Mouse (Mus musculus) mature B cell (primary cell): ENCODE results near the gene Vhl.
"Not testable (repeated sequence)": the region's sequence is repeated elsewhere in the genome, so short reads cannot be mapped to it uniquely, and the experiment has no call there.

ENCODE experiments used
- in situ Hi-C: fragments of 300-500 bp; cut with MboI; formaldehyde crosslinking; loops from 2 replicates; pipeline ENCODE4 v1.14.3; 2019

Gene Vhl

DNA sequence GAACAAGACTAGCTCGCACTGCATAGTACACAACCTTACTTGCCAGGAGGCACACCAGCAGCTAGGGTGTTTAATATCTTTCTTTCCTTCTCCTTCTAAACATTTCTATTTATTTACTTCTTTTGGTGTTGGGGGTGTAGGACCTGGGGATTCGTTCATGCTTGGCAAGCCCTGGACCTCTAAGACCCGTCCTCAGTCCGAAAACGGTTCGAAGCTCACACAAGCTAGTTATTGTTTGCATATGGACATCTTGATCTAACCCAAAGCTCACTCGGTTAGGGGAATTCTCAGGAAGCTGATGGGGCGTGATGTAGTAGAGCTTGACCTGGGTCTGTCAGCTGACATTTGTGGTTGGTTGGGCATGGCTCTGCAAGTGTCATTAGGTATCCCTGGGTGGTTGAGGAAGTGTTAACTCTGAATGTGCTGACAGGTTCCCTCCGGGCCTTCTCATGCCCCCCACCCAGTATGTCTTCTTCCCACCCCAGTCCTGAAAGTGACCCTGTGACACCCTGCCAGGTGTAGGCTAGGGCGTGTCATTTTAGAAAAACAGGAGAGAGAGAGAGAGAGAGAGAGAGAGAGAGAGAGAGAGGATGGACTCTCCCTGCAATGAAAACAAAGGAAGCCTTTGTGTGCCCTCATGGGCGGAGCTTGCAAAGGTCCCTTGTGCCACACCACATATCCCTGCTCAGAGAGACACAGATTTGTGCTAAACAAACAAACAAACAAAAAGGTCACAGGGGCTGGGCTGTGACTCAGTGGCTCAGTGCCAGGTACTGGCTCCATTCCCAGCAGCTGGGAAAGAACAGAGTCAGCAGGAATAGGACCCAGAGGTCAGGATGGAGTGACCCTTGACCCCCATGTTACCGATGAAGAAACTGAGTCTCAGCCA, 37.8 kb downstream of the Vhl start:
- in situ Hi-C loops = no loop called here

- in situ Hi-C loops = no loop called here
These were observed 39.4 kb downstream of the Vhl start for GRCm38 (mm10) chr6:113662964-113663700.

DNA sequence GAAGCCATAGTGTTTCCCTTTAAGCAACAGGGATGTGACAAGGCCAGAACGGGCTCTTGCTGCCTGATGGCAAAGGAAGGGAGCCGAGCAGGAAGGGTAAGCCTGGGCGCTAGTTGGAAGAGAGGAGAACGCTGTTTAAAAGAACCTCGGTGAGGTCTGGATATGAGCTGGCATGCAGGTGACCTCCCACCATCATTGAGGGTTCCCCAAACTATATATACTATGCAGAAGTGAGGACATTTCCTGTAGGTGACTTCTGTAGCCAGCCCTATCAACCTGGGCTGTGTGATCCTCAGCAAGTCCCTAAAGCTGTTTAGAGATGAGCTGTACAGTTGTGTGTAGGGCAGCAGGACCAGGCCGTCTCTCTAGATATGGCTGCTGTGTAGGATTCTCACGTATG, 40.5 kb downstream of the Vhl start:
- in situ Hi-C loops = no loop called here

- in situ Hi-C loops = no loop called here
These were observed 43.9 kb downstream of the Vhl start for GRCm38 (mm10) chr6:113667611-113668122.

DNA sequence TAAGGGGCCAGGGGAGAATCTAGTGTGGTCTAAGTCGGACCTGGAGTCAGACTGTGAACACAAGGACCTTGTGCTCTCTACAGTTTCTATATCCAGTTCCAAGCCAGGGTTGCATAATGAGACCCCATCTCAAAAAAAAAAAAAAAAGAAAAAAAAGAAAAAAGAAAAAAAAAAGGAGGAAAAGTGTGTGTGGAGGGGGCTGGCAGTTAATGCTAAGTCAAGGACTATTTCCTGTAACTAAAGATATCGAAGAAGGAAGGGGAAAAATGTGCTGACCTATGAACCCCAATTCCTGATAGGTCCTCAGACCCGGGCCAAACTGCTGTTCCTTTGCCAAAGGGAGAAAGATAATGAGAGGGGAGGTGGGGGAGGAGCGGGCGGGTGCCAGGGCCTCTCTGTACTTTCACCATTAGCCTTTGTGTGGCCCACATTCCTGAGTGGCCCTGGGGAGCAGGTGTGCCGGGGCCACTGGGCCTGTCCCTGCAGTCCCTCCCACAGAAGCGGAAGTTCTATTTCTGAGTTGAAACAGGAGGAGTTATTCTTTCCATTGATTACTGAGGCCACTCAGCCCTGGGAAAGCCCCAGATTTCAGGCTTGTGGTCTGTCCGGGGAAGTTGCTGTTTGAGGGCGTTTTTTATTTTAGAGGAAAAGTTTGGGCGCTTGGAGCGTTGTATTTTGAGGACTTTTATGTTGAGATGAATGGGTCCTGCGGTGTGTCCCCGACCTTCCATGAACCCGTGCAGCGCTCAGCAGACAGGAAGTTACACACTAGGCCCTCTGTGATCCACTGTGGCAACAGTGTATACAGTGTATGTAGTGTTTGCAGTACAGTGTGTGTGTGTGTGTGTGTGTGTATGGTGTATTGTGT, 44.8 kb downstream of the Vhl start:
- in situ Hi-C loops = no loop called here

DNA sequence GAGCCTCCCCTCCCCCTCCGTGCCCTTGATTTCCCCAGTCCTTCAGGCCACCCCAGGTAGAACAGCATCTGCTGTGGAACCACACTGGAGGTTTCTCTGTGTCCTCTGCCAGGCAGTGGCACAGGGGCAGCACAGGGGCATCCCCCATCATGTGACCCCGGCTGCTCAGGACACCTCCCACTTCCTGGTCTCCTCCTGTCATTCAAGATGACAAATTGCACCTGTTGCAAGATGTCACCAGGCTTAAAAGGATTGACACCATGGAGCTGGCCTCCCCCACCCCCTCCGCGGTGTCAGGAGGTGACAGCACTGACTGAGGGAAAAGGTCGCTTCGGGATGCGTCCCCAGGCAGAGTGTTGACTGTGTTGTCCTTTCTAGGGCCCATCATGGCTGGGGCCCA, 46.1 kb downstream of the Vhl start:
- in situ Hi-C loops = no loop called here

DNA sequence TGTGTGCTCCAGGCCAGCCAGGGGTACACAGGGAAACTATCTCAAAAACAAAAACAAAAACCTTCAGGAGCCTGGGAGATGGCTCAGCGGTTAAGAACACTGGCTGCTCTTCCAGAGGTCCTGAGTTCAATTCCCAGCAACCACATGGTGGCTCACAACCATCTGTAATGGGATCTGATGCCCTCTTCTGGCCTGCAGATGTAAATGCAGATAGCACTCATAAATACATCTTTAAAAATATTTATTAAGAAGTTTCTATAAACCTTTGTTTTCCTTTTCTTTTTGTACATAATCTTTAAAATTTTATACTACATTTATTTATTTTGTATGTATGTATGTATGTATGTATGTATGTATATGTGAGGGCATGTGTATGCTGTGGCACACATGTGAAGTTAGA, 48.3 kb downstream of the Vhl start:
- in situ Hi-C loops = not testable (repeated sequence)

DNA sequence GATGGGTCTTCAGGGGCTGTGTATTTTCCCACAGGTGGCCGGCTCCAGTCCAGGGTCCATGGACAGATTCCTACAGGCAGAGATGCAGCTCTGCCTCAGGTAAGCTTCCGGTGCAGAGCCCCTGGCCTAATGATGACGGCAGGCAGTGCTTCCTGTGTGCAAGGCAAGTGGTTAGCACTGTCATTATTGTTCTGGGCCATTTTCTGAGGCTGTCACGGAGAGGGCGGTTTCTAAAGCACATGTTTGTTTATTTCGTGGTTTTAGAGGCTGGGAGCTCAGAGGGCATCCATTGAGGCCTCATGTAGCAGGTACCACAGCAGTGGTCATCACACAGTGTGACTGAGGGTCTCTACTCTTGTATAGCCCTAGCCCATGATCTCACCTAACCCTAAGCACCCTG, 49.2 kb downstream of the Vhl start:
- in situ Hi-C loops = no loop called here

DNA sequence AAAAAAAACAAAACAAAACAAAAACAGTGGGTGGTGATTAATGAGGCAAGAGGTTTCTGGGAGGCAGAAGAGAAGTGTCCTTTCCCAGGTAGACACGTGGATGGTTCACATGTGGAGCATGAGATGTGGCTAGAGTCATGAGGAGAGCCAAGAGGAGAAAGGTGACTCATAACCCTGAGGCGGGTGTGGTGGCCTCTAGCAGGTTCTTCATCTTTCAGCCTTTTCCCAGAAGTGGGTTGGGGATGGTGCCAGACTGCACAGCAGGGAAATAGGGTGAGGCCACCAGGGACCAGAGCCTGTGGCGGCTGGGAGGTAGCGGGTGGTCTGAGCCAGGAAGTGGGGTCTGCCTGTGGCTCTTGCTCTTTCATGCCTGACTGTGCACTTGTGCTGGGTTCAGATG, 51.5 kb downstream of the Vhl start:
- in situ Hi-C loops = loop anchor here (5.0 kb wide), 1 partner anchor 38 kb away; the partner anchor contains the start of gene Irak2

DNA sequence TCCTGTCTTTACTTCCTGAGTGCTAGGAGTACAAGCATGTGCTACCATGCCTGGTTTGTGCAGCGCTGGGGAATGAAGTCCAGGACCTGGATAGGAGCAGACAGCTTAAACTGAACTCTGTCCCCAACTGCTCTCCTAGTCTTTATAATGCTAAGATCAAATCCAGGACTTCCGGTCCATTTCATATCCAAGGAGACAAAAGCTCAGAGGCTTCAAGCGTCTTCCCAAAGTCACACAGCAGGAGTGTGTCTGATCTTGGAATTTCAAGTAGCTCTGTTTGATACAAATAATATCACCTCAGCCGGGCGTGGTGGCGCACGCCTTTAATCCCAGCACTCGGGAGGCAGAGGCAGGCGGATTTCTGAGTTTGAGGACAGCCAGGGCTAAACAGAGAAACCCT, 52.2 kb downstream of the Vhl start:
- in situ Hi-C loops = loop anchor here (5.0 kb wide), 1 partner anchor 39 kb away; the partner anchor contains the start of gene Irak2

GRCm38 (mm10) chr6:113677070-113677734, 53.4 kb downstream of the Vhl start:
- in situ Hi-C loops = loop anchor here (5.0 kb wide), 1 partner anchor 40 kb away; the partner anchor contains the start of gene Irak2

DNA sequence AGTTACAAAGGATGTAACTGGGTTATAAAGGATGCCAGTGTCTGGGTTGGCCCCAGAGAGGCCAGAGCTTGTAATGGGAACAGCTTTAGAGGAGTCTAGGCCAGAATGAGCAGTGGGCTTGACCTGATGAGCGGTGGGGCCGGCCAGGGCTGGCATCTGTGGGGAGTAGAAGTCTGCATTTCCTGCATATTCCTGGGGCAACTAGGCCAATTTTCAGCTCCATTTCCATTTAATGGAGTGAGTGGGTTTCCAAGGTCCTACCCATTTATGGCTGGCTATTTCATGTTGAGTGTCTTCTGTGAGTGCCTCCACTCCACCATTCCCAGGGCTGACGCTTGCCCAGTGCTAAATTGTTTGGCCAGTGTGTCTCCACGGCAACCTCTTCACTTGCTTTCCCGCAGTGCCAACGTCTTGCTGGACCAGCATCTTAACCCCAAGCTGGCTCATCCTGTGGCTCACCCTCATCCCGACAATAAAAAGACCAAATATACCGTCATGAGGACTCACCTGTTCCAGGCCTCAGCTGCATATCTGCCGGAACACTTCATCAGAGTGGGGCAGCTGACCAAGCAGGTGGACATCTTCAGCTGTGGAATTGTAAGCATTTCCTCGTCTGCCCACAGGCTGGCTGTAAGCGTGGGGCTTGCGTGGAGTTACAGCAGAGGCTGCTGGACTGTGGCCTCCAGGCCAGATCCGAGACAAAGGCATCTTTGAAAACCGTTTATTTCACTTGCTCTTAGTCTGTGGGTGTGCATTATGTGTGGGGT, 54.7 kb downstream of the Vhl start:
- in situ Hi-C loops = loop anchor here (5.0 kb wide), 1 partner anchor 41 kb away; the partner anchor contains the start of gene Irak2

DNA sequence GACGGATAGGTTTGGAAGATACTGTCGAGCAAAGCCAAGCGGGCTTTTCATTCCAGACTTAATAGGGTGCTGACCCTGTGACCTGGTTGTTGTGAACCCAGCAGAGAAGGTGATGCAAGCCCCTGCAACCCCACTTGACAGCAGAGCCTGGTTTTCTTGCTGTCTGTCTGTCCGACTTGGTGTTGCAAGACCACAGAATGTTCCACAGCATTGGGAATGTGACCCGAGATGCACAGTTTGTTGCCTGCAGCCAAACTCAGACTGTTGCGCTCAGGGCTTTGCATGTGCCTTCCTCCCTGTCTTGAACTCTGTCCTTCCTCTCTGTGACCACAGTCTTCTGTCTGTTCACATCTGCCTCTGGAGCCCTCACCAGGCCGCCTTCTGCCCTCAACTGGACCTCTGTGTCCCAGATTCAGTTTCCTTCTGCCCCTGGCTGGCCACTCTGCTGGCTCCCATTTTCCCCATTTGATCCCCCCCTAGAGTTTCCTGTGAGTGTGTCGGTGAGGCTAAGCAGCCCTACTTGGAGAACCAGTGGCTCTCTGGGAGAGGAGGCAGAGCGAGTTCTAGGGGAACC, 56.3 kb downstream of the Vhl start:
- in situ Hi-C loops = loop anchor here (5.0 kb wide), 1 partner anchor 43 kb away; the partner anchor contains the start of gene Irak2
